Mouse (Mus musculus) forelimb bud, embryonic 11.5 days (tissue): ENCODE results near the gene Nfatc4.

ENCODE experiments used
- DNase-seq: peaks from one replicate; pipeline ENCODE4 v3.0.0-alpha.2; 2012; ENCODE audit warnings: low read depth, low spot score

The Nfatc4 gene

GRCm38 (mm10) chr14:55883149-55883661, 60.3 kb downstream of the Nfatc4 start:
- DNase-seq: no peak
